ENCODE assay signal across 21 mouse cellular contexts in the genomic region with DNA sequence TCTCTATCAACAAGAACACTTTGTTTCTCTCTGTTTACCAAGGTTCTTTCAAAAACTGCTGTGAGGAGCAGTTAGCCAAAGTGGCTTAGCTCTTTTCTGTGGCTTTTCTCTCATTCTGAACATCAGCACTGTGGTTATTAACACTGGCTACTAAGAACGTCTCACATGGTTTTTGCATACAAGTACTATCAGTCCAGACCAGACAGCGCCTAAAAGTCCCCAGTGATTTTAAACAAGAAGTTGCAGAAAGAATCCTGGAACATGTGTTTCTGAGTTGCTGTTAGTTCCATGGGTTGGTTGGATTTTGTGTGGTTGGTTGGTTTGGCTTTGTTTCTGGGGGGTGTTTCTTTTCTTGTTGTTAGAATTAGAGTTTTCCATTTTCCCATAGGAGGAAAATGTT.
A peak's percentile ranks its signal among the peaks of the same experiment; 100 is the strongest.
DNase-seq lines count a peak whose midpoint lies in the region; ATAC-seq and TF ChIP-seq lines count a peak whose summit lies in the region.
"Had no signal": no experiment of that assay in that cellular context is flagged by ENCODE, and none has a peak within 500 bp of the region (broad histone marks: within the 10 kb centered on the region; RNA-seq: fewer than 3 reads in every experiment).

No protein-coding gene starts in this region.

- H3K4me2 ChIP-seq in heart, embryonic 12.5 days, result no peak overlapping the region
- H3K4me2 ChIP-seq in midbrain, embryonic 11.5 days, result no peak overlapping the region
- H3K4me2 ChIP-seq in midbrain, embryonic 15.5 days, result no peak overlapping the region
- H3K4me2 ChIP-seq in myocyte (ENCODE audit: low read depth), result peak overlapping the region; percentile 35
- H3K4me2 ChIP-seq in forebrain, embryonic 11.5 days (ENCODE audit: low read depth, low read length, severe bottlenecking), result no peak overlapping the region
- H3K4me2 ChIP-seq: limb, embryonic 13.5 days; midbrain, embryonic 12.5 days had no signal

- no peak for ATAC-seq in heart, embryonic 12.5 days (ENCODE audit: insufficient number of reproducible peaks, low FRiP score)
- no peak for ATAC-seq in midbrain, embryonic 11.5 days (ENCODE audit: low FRiP score)
- ATAC-seq in midbrain, embryonic 15.5 days (replicated peaks), result no peak
- ATAC-seq in common myeloid progenitor, adult 5-6 weeks (replicated peaks; ENCODE audit: low read depth, poor library complexity, severe bottlenecking), result peak; percentile 53
- no peak for ATAC-seq in forebrain, embryonic 11.5 days (replicated peaks; ENCODE audit: low FRiP score)
- ATAC-seq: forebrain, embryonic 16.5 days; hindbrain, postnatal 0 days had no signal

- H3K4me1 ChIP-seq in heart, embryonic 12.5 days (replicated peaks), result peaks cover 29% of the 10 kb centered on the region
- H3K4me1 ChIP-seq in midbrain, embryonic 11.5 days (ENCODE audit: control insufficient read depth, insufficient read depth, low read length), result no peaks in the 10 kb centered on the region
- H3K4me1 ChIP-seq in midbrain, embryonic 15.5 days, result no peaks in the 10 kb centered on the region
- no peaks in the 10 kb centered on the region for H3K4me1 ChIP-seq in forebrain, embryonic 11.5 days (replicated peaks; ENCODE audit: control insufficient read depth, insufficient read depth, low read length)
- H3K4me1 ChIP-seq: limb, embryonic 13.5 days; midbrain, embryonic 12.5 days had no signal

- H3ac ChIP-seq in myocyte (ENCODE audit: control insufficient read depth, insufficient read length), result no peak overlapping the region

- H3K27ac ChIP-seq in heart, embryonic 12.5 days (ENCODE audit: poor library complexity, severe bottlenecking), result no peak overlapping the region
- H3K27ac ChIP-seq in midbrain, embryonic 11.5 days (ENCODE audit: low read depth, low read length), result no peak overlapping the region
- H3K27ac ChIP-seq in midbrain, embryonic 15.5 days, result no peak overlapping the region
- H3K27ac ChIP-seq in forebrain, embryonic 11.5 days (ENCODE audit: low read depth, low read length), result no peak overlapping the region
- H3K27ac ChIP-seq: hindbrain, postnatal 0 days; left cerebral cortex, adult 2 months; limb, embryonic 13.5 days; midbrain, embryonic 12.5 days had no signal

- no peak for TF ChIP-seq POLR2A in myocyte (IDR thresholded peaks at IDR 0.05; ENCODE audit: insufficient read length, low read depth)

- no peak overlapping the region for H3K4me3 ChIP-seq in heart, embryonic 12.5 days
- H3K4me3 ChIP-seq in midbrain, embryonic 11.5 days (ENCODE audit: low read depth, low read length), result no peak overlapping the region
- no peak overlapping the region for H3K4me3 ChIP-seq in midbrain, embryonic 15.5 days
- no peak overlapping the region for H3K4me3 ChIP-seq in myocyte
- no peak overlapping the region for H3K4me3 ChIP-seq in forebrain, embryonic 11.5 days (ENCODE audit: low read depth, low read length)
- H3K4me3 ChIP-seq: left cerebral cortex, adult 2 months; limb, embryonic 13.5 days; midbrain, embryonic 12.5 days had no signal

- peaks cover 11% of the 10 kb centered on the region for H3K79me2 ChIP-seq in myocyte (ENCODE audit: control insufficient read depth, insufficient read depth)

- 46% methylated on average over 2 of the region's 2 CpGs for WGBS in heart, embryonic 12.5 days
- 62% methylated on average over 2 of the region's 2 CpGs for WGBS in midbrain, embryonic 11.5 days
- 68% methylated on average over 2 of the region's 2 CpGs for WGBS in midbrain, embryonic 15.5 days
- 70% methylated on average over 2 of the region's 2 CpGs for WGBS in forebrain, embryonic 11.5 days

- H3K9ac ChIP-seq in heart, embryonic 12.5 days, result no peak overlapping the region; the same call in 1 of the 2 replicates
- no peak overlapping the region for H3K9ac ChIP-seq in midbrain, embryonic 11.5 days (ENCODE audit: low read length)
- no peak overlapping the region for H3K9ac ChIP-seq in midbrain, embryonic 15.5 days
- H3K9ac ChIP-seq in forebrain, embryonic 11.5 days (ENCODE audit: low read length), result no peak overlapping the region
- H3K9ac ChIP-seq: limb, embryonic 13.5 days; midbrain, embryonic 12.5 days had no signal

- no peaks in the 10 kb centered on the region for H3K27me3 ChIP-seq in heart, embryonic 12.5 days (replicated peaks)
- no peaks in the 10 kb centered on the region for H3K27me3 ChIP-seq in midbrain, embryonic 11.5 days (ENCODE audit: control insufficient read depth, insufficient read depth, low read length)
- no peaks in the 10 kb centered on the region for H3K27me3 ChIP-seq in midbrain, embryonic 15.5 days (replicated peaks)
- no peaks in the 10 kb centered on the region for H3K27me3 ChIP-seq in myocyte (ENCODE audit: control insufficient read depth, insufficient read depth, insufficient read length)
- H3K27me3 ChIP-seq in forebrain, embryonic 11.5 days (ENCODE audit: control insufficient read depth, insufficient read depth, low read length), result no peaks in the 10 kb centered on the region
- H3K27me3 ChIP-seq: limb, embryonic 13.5 days; midbrain, embryonic 12.5 days had no signal

- H3K9me3 ChIP-seq in heart, embryonic 12.5 days (replicated peaks), result no peaks in the 10 kb centered on the region
- H3K9me3 ChIP-seq in midbrain, embryonic 11.5 days (ENCODE audit: control insufficient read depth, low read length), result no peaks in the 10 kb centered on the region
- no peaks in the 10 kb centered on the region for H3K9me3 ChIP-seq in midbrain, embryonic 15.5 days
- H3K9me3 ChIP-seq in forebrain, embryonic 11.5 days (ENCODE audit: control insufficient read depth, low read length), result no peaks in the 10 kb centered on the region
- H3K9me3 ChIP-seq: limb, embryonic 13.5 days; midbrain, embryonic 12.5 days had no signal

- peaks cover 30% of the 10 kb centered on the region for H3K36me3 ChIP-seq in heart, embryonic 12.5 days
- no peaks in the 10 kb centered on the region for H3K36me3 ChIP-seq in midbrain, embryonic 11.5 days (ENCODE audit: control insufficient read depth, insufficient read depth, low read length)
- H3K36me3 ChIP-seq in midbrain, embryonic 15.5 days (replicated peaks), result no peaks in the 10 kb centered on the region
- peaks cover 25% of the 10 kb centered on the region for H3K36me3 ChIP-seq in myocyte (ENCODE audit: control insufficient read depth, insufficient read depth)
- H3K36me3 ChIP-seq in forebrain, embryonic 11.5 days (ENCODE audit: control insufficient read depth, insufficient read depth, low read length), result no peaks in the 10 kb centered on the region

- DNase-seq in heart, adult 8-10 months (ENCODE audit: low spot score), result peak; percentile 38
- DNase-seq in midbrain, embryonic 11.5 days (ENCODE audit: low spot score, missing footprints), result peak; percentile 70
- DNase-seq in forebrain, embryonic 11.5 days (ENCODE audit: low spot score), result no peak
- DNase-seq in urinary bladder, adult 18-20 months (ENCODE audit: low spot score in 2 of 2), result no peak
- DNase-seq: adrenal gland, postnatal 36 days; cerebellum, adult 9-10 months; kidney, adult 11 months; kidney, postnatal 14 days; lung, adult 2 months; lung, postnatal 36 days; right cerebral cortex, adult 18-20 months; thymus, postnatal 14 days had no signal

TF ChIP-seq in myocyte, 11 proteins besides CTCF, POLR2A, EP300 and RAD21:
- no peak for TF ChIP-seq MYOD1 (IDR thresholded peaks at IDR 0.05; ENCODE audit: control insufficient read depth in 1 of 3, insufficient read length in 2 of 3, low read depth in 2 of 3)
- no peak for TF ChIP-seq CEBPB (IDR thresholded peaks at IDR 0.05; ENCODE audit: insufficient read depth, poor library complexity, severe bottlenecking)
- no peak for TF ChIP-seq TCF3 (IDR thresholded peaks at IDR 0.05; ENCODE audit: insufficient read length, low read depth)
- TF ChIP-seq REST (IDR thresholded peaks at IDR 0.05; ENCODE audit: insufficient read depth, insufficient read length), result no peak

Comparison
In these comparisons a context has a peak if more than half of its experiments do, and no peak if none do; other contexts are left out.
1. DNase-seq: peak in heart, adult 8-10 months (single experiment) and midbrain, embryonic 11.5 days (single experiment); none in forebrain, embryonic 11.5 days (single experiment) and urinary bladder, adult 18-20 months (0 of 2).